Mouse (Mus musculus) megakaryocyte progenitor cell, adult 5-6 weeks (primary cell): Measurements from ENCODE around the gene Pptc7. TPM values are rescaled to one million over a fixed set of nuclear protein-coding genes. Genes with fewer than 3 reads are reported as not detected.

Source experiments
- ATAC-seq: replicated peaks from 2 replicates; pipeline ENCODE4 v1.8.0; 2016; ENCODE audit warnings: mild to moderate bottlenecking, moderate TSS enrichment, inconsistent platforms; ENCODE audit not compliant: poor library complexity
- total RNA-seq, 2 experiments: library from RNA; stranded (forward) in 1 of 2; stranded (reverse) in 1 of 2; fragments of 157-497, 149-512 nt in 1 of 2; fragments of 200-1000 nt in 1 of 2; gene quantifications; 2 replicates each; pipeline versions ENCODE4 v1.2.3 to v1.2.4; 2015 to 2017

Pptc7 gene
- total RNA-seq (2015) = 13.5 and 13.9 TPM in 2 replicates
- total RNA-seq (2017) = 13.7 and 16.7 TPM in 2 replicates

GRCm38 (mm10) chr5:122284183-122285028 lies at the start of gene Pptc7:
Gene Pptc7, plus strand, starts transcription at chr5:122284365.
- ATAC-seq = peak; percentile 89

- ATAC-seq = no peak
These were observed 48.8 kb upstream of the Pptc7 start for GRCm38 (mm10) chr5:122235196-122235836.

- no peak for ATAC-seq
These were observed 47.0 kb upstream of the Pptc7 start for GRCm38 (mm10) chr5:122237200-122237599.

- no peak for ATAC-seq
These were observed 44.5 kb upstream of the Pptc7 start for GRCm38 (mm10) chr5:122239618-122240017.

GRCm38 (mm10) chr5:122240521-122240920 lies 43.6 kb upstream of the Pptc7 start:
- no peak for ATAC-seq

- no peak for ATAC-seq
These were observed 43.2 kb upstream of the Pptc7 start for GRCm38 (mm10) chr5:122240989-122241388.

- peak; percentile 73 for ATAC-seq
These were observed 41.5 kb upstream of the Pptc7 start for GRCm38 (mm10) chr5:122242521-122243123.

GRCm38 (mm10) chr5:122243781-122244523 lies 40.2 kb upstream of the Pptc7 start:
- ATAC-seq = no peak

- ATAC-seq = peak; percentile 24; the same call in 1 of the 2 replicates
These were observed 39.0 kb upstream of the Pptc7 start for GRCm38 (mm10) chr5:122245186-122245585.

- no peak for ATAC-seq
These were observed 37.5 kb upstream of the Pptc7 start for GRCm38 (mm10) chr5:122246547-122247167.

GRCm38 (mm10) chr5:122247529-122247928 lies 36.6 kb upstream of the Pptc7 start:
- ATAC-seq = no peak

- ATAC-seq = no peak
These were observed 36.2 kb upstream of the Pptc7 start for GRCm38 (mm10) chr5:122247934-122248333.

GRCm38 (mm10) chr5:122249281-122249680 lies 34.9 kb upstream of the Pptc7 start:
- ATAC-seq = no peak

GRCm38 (mm10) chr5:122251895-122252606 lies 32.1 kb upstream of the Pptc7 start:
- no peak for ATAC-seq

- ATAC-seq = no peak
These were observed 26.0 kb upstream of the Pptc7 start for GRCm38 (mm10) chr5:122258027-122258741.

- ATAC-seq = peak; percentile 59
These were observed 22.1 kb upstream of the Pptc7 start for GRCm38 (mm10) chr5:122262104-122262503.

- ATAC-seq = peak; percentile 90
These were observed 19.9 kb upstream of the Pptc7 start, which contains the start of gene Tctn1 for GRCm38 (mm10) chr5:122263933-122264905. Gene Tctn1, minus strand, starts transcription at chr5:122264460.

- ATAC-seq = 0 out of 2 replicates have a peak, but pooled peaks have one; percentile 22
These were observed 19.0 kb upstream of the Pptc7 start for GRCm38 (mm10) chr5:122265187-122265586.
